Mouse (Mus musculus) stomach, embryonic 16.5 days (tissue): ENCODE measurements around the gene Bend7. TPM values are rescaled to one million over a fixed set of nuclear protein-coding genes. Genes with fewer than 3 reads are reported as not detected.
A peak's percentile ranks its signal among the peaks of the same experiment; 100 is the strongest.

Experiments
- ATAC-seq: fragments of 200-750 bp; cut with Nextera tagmentation; 2 replicates; pipeline ENCODE4 v1.8.0; 2017; ENCODE audit warnings: moderate number of reproducible peaks, moderate TSS enrichment; ENCODE audit not compliant: insufficient read depth, low FRiP score
- H3K27ac ChIP-seq: fragments of 300-500 bp; sonication (generic); 2 replicates; pipeline ENCODE4 v1.5.1; 2014; ENCODE audit warnings: low read length
- H3K27me3 ChIP-seq: fragments of 300-500 bp; sonication (generic); 2 replicates; pipeline ENCODE4 v1.6.1; 2014; ENCODE audit warnings: low read length, control low read depth, mixed read lengths; ENCODE audit not compliant: control insufficient read depth, insufficient read depth
- H3K36me3 ChIP-seq: fragments of 300-500 bp; sonication (generic); 2 replicates; pipeline ENCODE4 v1.6.1; 2014; ENCODE audit warnings: low read length; ENCODE audit not compliant: control insufficient read depth, insufficient read depth
- H3K4me1 ChIP-seq: fragments of 300-500 bp; sonication (generic); 2 replicates; pipeline ENCODE4 v1.6.1; 2014; ENCODE audit warnings: low read length, control low read depth, mixed read lengths; ENCODE audit not compliant: control insufficient read depth, insufficient read depth
- H3K4me2 ChIP-seq: fragments of 300-500 bp; sonication (generic); 2 replicates; pipeline ENCODE4 v1.6.1; 2014; ENCODE audit warnings: low read depth, low read length, mixed read lengths
- H3K4me3 ChIP-seq: fragments of 300-500 bp; sonication (generic); replicated peaks from 2 replicates; pipeline ENCODE4 v1.5.1; 2014; ENCODE audit warnings: mild to moderate bottlenecking, low read length
- H3K9ac ChIP-seq: fragments of 300-500 bp; sonication (generic); 2 replicates; pipeline ENCODE4 v1.6.1; 2014; ENCODE audit warnings: low read length
- H3K9me3 ChIP-seq: fragments of 300-500 bp; sonication (generic); replicated peaks from 2 replicates; pipeline ENCODE4 v1.6.1; 2016; ENCODE audit warnings: low read length, control low read depth; ENCODE audit not compliant: control insufficient read depth
- WGBS: fragments of 180-500 bp; shearing (Covaris S2); extraction: QIAGEN DNeasy Blood & Tissue Kit; methylation state at CpG from one replicate; pipeline ENCODE4 v1.1.7; 2014; 5-methylcytosine and 5-hydroxymethylcytosine counted together
- polyA plus RNA-seq: library from polyadenylated mRNA; unstranded; fragments of >200 nt; fragmentation: Nextera tagmentation; extraction: Ambion mirVana; gene quantifications from 2 replicates; pipeline ENCODE4 v1.2.1, GENCODE M21; 2015

Gene Bend7
- polyA plus RNA-seq, 1 experiment from 2014 or later = 3.6 TPM

GRCm38 (mm10) chr2:4829007-4829406 lies 111.4 kb downstream of the Bend7 start:
- H3K27ac ChIP-seq = peak overlapping the region; percentile 63; the same call in 1 of the 2 replicates
- WGBS = 80% methylated on average over 4 of the region's 4 CpGs
- no peaks in the 10 kb centered on the region for H3K36me3 ChIP-seq
- H3K9ac ChIP-seq = no peak overlapping the region
- H3K4me2 ChIP-seq = peak overlapping the region; percentile 29; the same call in 1 of the 2 replicates
- ATAC-seq = no peak
- peaks cover 4% of the 10 kb centered on the region; the same call in 1 of the 2 replicates for H3K4me1 ChIP-seq
- H3K27me3 ChIP-seq = no peaks in the 10 kb centered on the region
- H3K4me3 ChIP-seq = no peak overlapping the region
- no peaks in the 10 kb centered on the region for H3K9me3 ChIP-seq

- peak; percentile 73; the same call in 1 of the 2 replicates for ATAC-seq
- Histone ChIP-seq H3K4me2 (peak overlapping the region; percentile 29; the same call in 1 of the 2 replicates), H3K36me3 (no peaks in the 10 kb centered on the region), H3K27me3 (no peaks in the 10 kb centered on the region), H3K4me3 (no peak overlapping the region), H3K27ac (peak overlapping the region; percentile 63; the same call in 1 of the 2 replicates), H3K9ac (no peak overlapping the region), H3K4me1 (peaks cover 4% of the 10 kb centered on the region; the same call in 1 of the 2 replicates), H3K9me3 (no peaks in the 10 kb centered on the region)
- WGBS = 59% methylated on average over 6 of the region's 6 CpGs
Measured at GRCm38 (mm10) chr2:4829489-4830065, 111.9 kb downstream of the Bend7 start.

- Histone ChIP-seq H3K4me3 (no peak overlapping the region), H3K4me2 (no peak overlapping the region), H3K27ac (no peak overlapping the region), H3K9ac (no peak overlapping the region), H3K4me1 (peaks cover 4% of the 10 kb centered on the region; the same call in 1 of the 2 replicates), H3K9me3 (no peaks in the 10 kb centered on the region), H3K27me3 (no peaks in the 10 kb centered on the region), H3K36me3 (no peaks in the 10 kb centered on the region)
- WGBS = 45% methylated on average over 4 of the region's 4 CpGs
- ATAC-seq = no peak
Measured at GRCm38 (mm10) chr2:4831493-4831892, 113.9 kb downstream of the Bend7 start.

GRCm38 (mm10) chr2:4832166-4832565 lies 114.5 kb downstream of the Bend7 start:
- H3K9ac ChIP-seq = no peak overlapping the region
- H3K4me2 ChIP-seq = no peak overlapping the region
- H3K27ac ChIP-seq = no peak overlapping the region
- no peak overlapping the region for H3K4me3 ChIP-seq
- peaks cover 4% of the 10 kb centered on the region; the same call in 1 of the 2 replicates for H3K4me1 ChIP-seq
- H3K27me3 ChIP-seq = no peaks in the 10 kb centered on the region
- no peaks in the 10 kb centered on the region for H3K9me3 ChIP-seq
- no peaks in the 10 kb centered on the region for H3K36me3 ChIP-seq
- no peak for ATAC-seq
- WGBS = 73% methylated on average over 4 of the region's 4 CpGs

GRCm38 (mm10) chr2:4849449-4849848 lies 131.8 kb downstream of the Bend7 start:
- H3K27ac ChIP-seq = no peak overlapping the region
- H3K9ac ChIP-seq = no peak overlapping the region
- no peaks in the 10 kb centered on the region for H3K9me3 ChIP-seq
- ATAC-seq = no peak
- H3K4me3 ChIP-seq = no peak overlapping the region
- WGBS = 74% methylated on average over 2 of the region's 2 CpGs
- H3K4me1 ChIP-seq = no peaks in the 10 kb centered on the region
- no peak overlapping the region for H3K4me2 ChIP-seq
- H3K36me3 ChIP-seq = no peaks in the 10 kb centered on the region
- H3K27me3 ChIP-seq = no peaks in the 10 kb centered on the region

Other genes with a start within 250 kb of the Bend7 start
- gene Prpf18, start 65.7 kb upstream of the Bend7 start, polyA plus RNA-seq = 33.8 and 35.1 TPM in 2 replicates
- 50.2 and 53.0 TPM in 2 replicates for gene Sephs1, start 163.7 kb downstream of the Bend7 start, polyA plus RNA-seq
- 82.6 and 86.8 TPM in 2 replicates for gene Phyh, start 201.2 kb downstream of the Bend7 start, polyA plus RNA-seq